Mouse (Mus musculus) kidney, adult 18-20 months (tissue): ENCODE results near the gene Gal.

Source experiments
- DNase-seq: peaks from one replicate; pipeline ENCODE4 v3.0.0; 2021

The Gal gene

DNA sequence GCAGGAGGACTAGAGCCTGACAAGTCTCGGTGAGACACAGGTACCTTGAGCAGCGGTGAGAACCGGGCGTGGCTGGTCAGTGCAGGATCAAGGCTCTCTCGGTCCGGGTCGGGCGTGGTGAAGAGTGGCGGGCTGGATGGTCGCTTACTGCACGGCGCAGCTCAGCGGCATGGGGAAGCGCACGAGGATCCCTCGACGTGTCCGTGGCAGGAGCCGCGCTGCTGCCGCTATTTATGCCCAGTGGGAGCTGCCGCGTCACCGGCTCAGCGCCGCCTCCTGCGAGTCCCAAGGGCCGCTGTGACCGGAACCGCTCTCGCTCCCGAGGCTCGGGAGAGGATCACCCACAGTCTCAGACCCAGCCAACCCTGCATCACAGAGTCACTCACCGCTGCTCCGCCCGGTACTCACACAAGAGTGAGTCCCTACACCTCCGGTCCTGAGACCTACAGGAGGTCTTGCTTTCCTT, at the start of gene Gal:
Gal (minus strand) TSS at position 277 of the 466 bp plus-strand sequence.
- peak; percentile 11 for DNase-seq

GRCm38 (mm10) chr19:3459986-3460385, 45.6 kb upstream of the Gal start:
- DNase-seq = no peak

DNA sequence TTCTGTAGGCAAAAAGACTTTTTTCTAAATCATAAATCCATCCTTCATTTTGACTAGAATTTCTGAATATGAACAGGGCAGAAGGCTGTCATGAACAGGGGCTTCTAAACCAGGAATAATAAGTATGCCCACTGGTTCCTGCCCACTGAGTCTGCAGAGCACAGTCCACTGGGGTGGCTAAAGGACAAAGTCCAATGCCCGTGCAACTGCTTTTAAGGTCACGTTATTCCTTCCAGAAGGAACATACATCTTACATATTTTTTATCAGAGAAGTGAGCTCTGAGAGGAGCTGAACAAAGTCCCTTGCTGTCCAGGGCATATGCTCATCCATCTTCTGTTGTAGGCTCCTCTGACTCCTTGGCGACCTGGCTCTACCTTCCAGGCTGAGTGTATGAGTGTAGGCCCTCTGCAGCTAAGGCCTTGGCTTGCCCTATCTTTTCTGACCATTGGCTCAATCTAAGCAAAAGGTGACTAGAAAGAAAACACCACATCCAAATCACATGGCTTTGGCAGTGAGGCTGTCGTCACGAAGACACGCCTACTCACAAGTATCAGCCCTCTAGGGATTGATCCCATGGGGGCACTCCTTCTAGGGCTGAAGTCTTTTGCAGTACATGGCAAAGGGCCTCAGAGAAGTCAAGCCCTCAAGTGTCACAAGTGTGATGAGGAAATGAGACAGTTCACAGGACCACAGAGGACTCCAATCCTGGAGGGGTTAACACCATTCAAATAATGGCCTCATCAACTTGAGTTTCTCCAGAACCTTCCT, 44.2 kb upstream of the Gal start:
- no peak for DNase-seq

DNA sequence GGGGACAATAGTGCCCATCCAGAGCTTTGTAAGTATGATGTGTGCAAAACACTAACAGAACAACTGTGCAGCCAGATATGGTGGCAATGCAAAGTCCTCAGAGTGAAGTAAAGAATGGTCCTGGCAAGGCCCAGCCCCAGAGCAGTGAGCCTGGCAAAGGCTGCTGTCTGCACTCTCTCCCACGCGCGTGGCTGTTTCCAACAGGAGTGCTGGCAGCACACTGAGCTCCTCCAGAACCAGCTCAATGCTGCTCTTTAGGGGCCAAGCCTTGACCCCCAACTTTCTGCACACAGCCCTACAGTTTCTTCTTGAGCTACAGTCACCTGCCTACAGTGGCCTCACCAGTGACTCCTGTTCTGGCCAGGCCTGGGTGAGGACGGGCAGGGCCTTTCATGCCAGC, 43.4 kb upstream of the Gal start:
- no peak for DNase-seq

GRCm38 (mm10) chr19:3451649-3452048, 37.3 kb upstream of the Gal start:
- DNase-seq = no peak

- peak; percentile 63 for DNase-seq
Observed at GRCm38 (mm10) chr19:3451170-3451569, 36.8 kb upstream of the Gal start.

- DNase-seq = no peak
Observed at GRCm38 (mm10) chr19:3450714-3451113, 36.4 kb upstream of the Gal start.

DNA sequence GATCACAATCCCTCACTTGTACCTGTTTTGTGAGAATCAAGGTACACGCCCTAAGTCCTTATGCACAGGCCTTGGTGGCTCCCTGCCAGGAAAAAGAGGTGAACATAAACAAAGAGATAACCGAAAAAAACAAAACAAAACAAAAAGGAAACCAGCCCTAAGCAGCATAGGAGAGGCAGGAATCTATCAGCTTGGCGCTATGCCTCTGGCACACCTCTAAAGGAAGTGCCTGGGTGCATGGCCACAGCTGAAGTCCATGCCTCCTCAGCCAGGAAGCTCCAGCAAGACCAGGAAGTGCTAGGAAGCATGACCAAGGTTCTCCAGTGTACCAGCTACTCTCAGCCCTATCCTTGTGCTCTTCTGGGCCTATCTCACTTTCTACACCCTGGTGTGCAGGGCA, 34.9 kb upstream of the Gal start:
- DNase-seq = no peak

GRCm38 (mm10) chr19:3447348-3447747, 33.0 kb upstream of the Gal start:
- DNase-seq = no peak

DNA sequence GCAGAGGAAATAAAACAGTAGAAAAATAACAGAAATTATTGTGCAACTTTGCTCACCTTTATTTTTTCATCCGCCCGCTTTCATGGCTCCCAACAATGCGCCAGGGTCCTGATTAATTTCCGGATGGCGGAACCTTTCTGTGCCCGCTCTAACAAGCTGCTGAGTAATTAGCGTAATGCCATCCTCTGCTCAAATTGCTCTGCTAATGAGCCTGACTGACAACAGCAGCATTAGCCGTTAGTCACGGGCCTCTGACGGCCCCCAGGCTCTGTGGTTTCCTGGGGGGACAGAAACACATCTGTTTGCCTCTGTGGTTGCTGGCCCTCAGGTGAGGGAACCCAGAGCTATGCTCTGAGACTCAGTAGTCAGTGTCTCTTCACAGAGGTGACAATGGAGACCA, 26.7 kb upstream of the Gal start:
- DNase-seq = no peak

GRCm38 (mm10) chr19:3440667-3441066, 26.3 kb upstream of the Gal start:
- no peak for DNase-seq

GRCm38 (mm10) chr19:3437980-3438379, 23.6 kb upstream of the Gal start:
- no peak for DNase-seq

- peak; percentile 17 for DNase-seq
Observed at GRCm38 (mm10) chr19:3436840-3437239, 22.5 kb upstream of the Gal start.

DNA sequence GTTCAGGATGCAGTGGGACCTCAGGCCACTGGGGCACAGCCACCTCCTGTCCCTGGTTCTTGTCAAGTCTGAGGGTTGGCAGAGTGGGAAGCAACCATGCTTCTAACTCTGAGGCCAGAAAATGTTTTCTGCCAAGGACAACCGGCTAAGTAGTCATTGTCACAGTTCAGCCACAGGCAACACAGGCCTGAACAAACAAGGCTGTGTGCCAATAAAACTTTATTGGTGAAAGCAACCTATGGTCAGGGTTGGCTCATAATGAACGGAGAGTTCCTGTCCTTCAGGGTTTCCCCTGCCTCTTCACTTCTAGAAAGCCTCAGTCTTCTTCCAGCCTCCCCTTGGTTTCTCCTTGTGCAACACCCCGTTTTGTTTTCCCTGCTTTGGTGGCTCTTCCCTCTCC, 21.5 kb upstream of the Gal start:
- DNase-seq = no peak

- no peak for DNase-seq
Observed at GRCm38 (mm10) chr19:3434641-3435040, 20.3 kb upstream of the Gal start.

DNA sequence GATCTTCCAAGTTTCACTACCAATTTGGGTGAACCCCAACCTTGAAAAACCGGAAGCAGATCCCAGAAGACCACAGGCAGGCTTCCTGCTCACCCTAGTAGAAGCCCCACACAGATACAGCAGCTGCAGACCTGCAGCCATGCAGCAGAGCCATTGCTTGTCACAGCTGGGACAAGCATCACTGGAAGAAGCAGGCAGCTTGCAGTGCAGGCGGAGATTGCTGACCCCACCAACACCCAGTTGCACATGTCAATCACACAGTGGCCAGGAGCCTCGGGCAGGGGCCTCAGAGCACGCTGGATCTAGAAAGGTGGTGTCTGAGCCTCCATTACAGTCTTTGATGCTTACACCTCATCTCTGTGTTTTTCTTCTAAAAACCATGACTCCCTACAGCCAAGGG, 19.8 kb upstream of the Gal start:
- DNase-seq = no peak

GRCm38 (mm10) chr19:3431969-3432368, 17.6 kb upstream of the Gal start:
- DNase-seq = no peak

- DNase-seq = no peak
Observed at GRCm38 (mm10) chr19:3431066-3431465, 16.7 kb upstream of the Gal start.

GRCm38 (mm10) chr19:3429156-3429816, 14.9 kb upstream of the Gal start:
- DNase-seq = no peak

GRCm38 (mm10) chr19:3428057-3428830, 13.9 kb upstream of the Gal start:
- DNase-seq = no peak

- no peak for DNase-seq
Observed at GRCm38 (mm10) chr19:3424214-3424613, 9.9 kb upstream of the Gal start.

- DNase-seq = no peak
Observed at GRCm38 (mm10) chr19:3422981-3423380, 8.6 kb upstream of the Gal start.

GRCm38 (mm10) chr19:3422488-3422887, 8.1 kb upstream of the Gal start:
- DNase-seq = no peak

GRCm38 (mm10) chr19:3419251-3419650, 4.9 kb upstream of the Gal start:
- no peak for DNase-seq
